Mouse (Mus musculus) T-cell, adult 66 days (primary cell): ENCODE measurements around the gene 2410004P03Rik. TPM values are rescaled to one million over a fixed set of nuclear protein-coding genes. Genes with fewer than 3 reads are reported as not detected.

Source experiments
- total RNA-seq, 2 experiments: library from RNA; stranded (reverse); gene quantifications; 3 replicates in 1 of 2; 4 replicates in 1 of 2; pipeline ENCODE4 v1.2.4; 2023

The 2410004P03Rik gene
- total RNA-seq = under 1 TPM in 1 of 2 experiments, not detected in 1; 0.62 TPM

GRCm38 (mm10) chr12:17011100-17011870 is at the start of gene 2410004P03Rik:
TSS of gene 2410004P03Rik (minus strand) at chr12:17011727.

DNA sequence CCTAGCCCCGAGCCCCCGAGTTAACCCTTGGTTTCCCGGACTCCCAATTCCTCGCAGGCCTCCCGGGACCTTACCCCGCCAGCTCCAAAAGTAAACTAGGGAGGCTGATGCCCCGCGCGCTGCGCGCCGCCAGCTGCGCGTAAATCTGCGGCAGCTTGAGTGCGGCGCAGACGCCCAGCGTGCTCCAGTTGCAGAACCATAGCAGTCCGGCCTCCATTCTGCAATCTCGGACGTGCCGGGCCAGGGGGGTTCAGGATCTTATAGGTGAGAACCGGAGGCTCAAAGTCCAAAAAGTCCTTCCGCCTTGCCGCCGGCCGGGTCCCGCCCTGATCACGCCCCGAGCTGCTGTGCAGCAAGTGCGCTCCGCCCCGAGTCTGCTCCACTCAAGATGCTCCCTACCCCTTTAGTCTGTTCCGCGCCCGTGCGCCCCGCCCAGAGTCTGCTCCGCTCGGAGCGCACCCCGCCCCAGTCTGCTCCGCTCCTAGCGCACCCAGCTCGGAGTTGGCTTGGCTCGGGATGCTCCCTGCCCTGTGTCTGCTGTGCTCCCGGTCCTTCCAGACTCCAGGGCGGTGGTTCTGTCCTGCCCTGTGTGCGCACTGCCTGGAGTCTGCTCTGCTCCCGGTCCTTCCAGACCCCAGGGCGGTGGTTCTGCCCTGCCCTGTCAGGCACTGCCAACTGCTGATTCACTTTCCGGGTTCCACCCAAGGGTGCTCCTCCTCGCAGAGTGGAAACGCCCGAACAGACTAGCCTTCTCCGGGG is 11.6 kb downstream of the 2410004P03Rik start, which contains the start of gene Pqlc3:
Gene Pqlc3, minus strand, starts transcription at position 670 of the 759 bp plus-strand sequence.

Other genes with a start within 250 kb of the 2410004P03Rik start
- 1 to 10 TPM; 1.7 to 3.8 TPM for gene Greb1, start 210.8 kb downstream of the 2410004P03Rik start, total RNA-seq
- gene E2f6, start 200.8 kb downstream of the 2410004P03Rik start, total RNA-seq = 10 to 100 TPM; 15.4 to 19.6 TPM
- gene Rock2, start 116.8 kb downstream of the 2410004P03Rik start, total RNA-seq = 10 to 100 TPM; 43.9 to 48.4 TPM
- gene Pqlc3, start 11.3 kb downstream of the 2410004P03Rik start, total RNA-seq = 10 to 100 TPM; 10.9 to 11.4 TPM
- gene Kcnf1, start 165.2 kb upstream of the 2410004P03Rik start, total RNA-seq = 1 to 10 TPM in 1 of 2 experiments, under 1 TPM in 1; 0.77 to 1.3 TPM